In genomic region chr1:51380240-51380639, GRCm38 (mm10) we compare ENCODE assay signal across 28 mouse cellular contexts.
DNase-seq lines count a peak whose midpoint lies in the region; ATAC-seq and TF ChIP-seq lines count a peak whose summit lies in the region.
"Had no signal": no experiment of that assay in that cellular context is flagged by ENCODE, and none has a peak within 500 bp of the region (broad histone marks: within the 10 kb centered on the region; RNA-seq: fewer than 3 reads in every experiment).

No protein-coding gene starts in this region.

- no peak overlapping the region for H3K27ac ChIP-seq in kidney, postnatal 0 days
- H3K27ac ChIP-seq in layer of hippocampus, adult 2 months, result peak overlapping the region; percentile 73
- H3K27ac ChIP-seq: forebrain, embryonic 10.5 days; heart, embryonic 10.5 days; hindbrain, embryonic 14.5 days; limb, embryonic 12.5 days; macrophage; midbrain, embryonic 15.5 days; neural tube, embryonic 13.5 days had no signal

- H3K36me3 ChIP-seq in kidney, postnatal 0 days (ENCODE audit: insufficient read depth, low read length), result no peaks in the 10 kb centered on the region
- H3K36me3 ChIP-seq: forebrain, embryonic 10.5 days; heart, embryonic 10.5 days; limb, embryonic 12.5 days; midbrain, embryonic 15.5 days; neural tube, embryonic 13.5 days had no signal

- no peaks in the 10 kb centered on the region for H3K27me3 ChIP-seq in kidney, postnatal 0 days (ENCODE audit: insufficient read depth, low read length)
- H3K27me3 ChIP-seq: limb, embryonic 12.5 days; midbrain, embryonic 15.5 days; neural tube, embryonic 13.5 days had no signal

- WGBS in kidney, postnatal 0 days, result 55% methylated on average over 4 of the region's 4 CpGs

- no peak overlapping the region for H3K4me2 ChIP-seq in kidney, postnatal 0 days (ENCODE audit: low read length)
- H3K4me2 ChIP-seq: hindbrain, embryonic 14.5 days; limb, embryonic 12.5 days; liver, embryonic 11.5 days; midbrain, embryonic 15.5 days; neural tube, embryonic 13.5 days had no signal

- no peaks in the 10 kb centered on the region for H3K9me3 ChIP-seq in kidney, postnatal 0 days (replicated peaks; ENCODE audit: low read length)
- H3K9me3 ChIP-seq: forebrain, embryonic 10.5 days; heart, embryonic 10.5 days; limb, embryonic 12.5 days; midbrain, embryonic 15.5 days; neural tube, embryonic 13.5 days had no signal

- no peak overlapping the region for H3K9ac ChIP-seq in kidney, postnatal 0 days (ENCODE audit: low read depth, low read length)
- H3K9ac ChIP-seq: forebrain, postnatal 0 days; hindbrain, embryonic 14.5 days; limb, embryonic 12.5 days; liver, postnatal 0 days; midbrain, embryonic 15.5 days; neural tube, embryonic 13.5 days had no signal

- no peak for TF ChIP-seq CTCF in kidney, postnatal 0 days (IDR thresholded peaks at IDR 0.05; ENCODE audit: low read depth)
- no peak for TF ChIP-seq CTCF in layer of hippocampus, adult 2 months (conservative IDR thresholded peaks at IDR 0.05)

- peak; percentile 46 for DNase-seq in kidney, postnatal 0 days (ENCODE audit: low spot score)
- no peak for DNase-seq in kidney, adult 11 months
- peak; percentile 44 to 71 for DNase-seq in layer of hippocampus, adult 2 months (ENCODE audit: low spot score in 2 of 2)
- DNase-seq in layer of hippocampus, postnatal 25 days (ENCODE audit: extremely low spot score in 1 of 2, low spot score in 1 of 2), result no peak
- peak; percentile 74 for DNase-seq in brain, adult 2 months (ENCODE audit: low read depth, low spot score)
- peak; percentile 46 to 48 for DNase-seq in layer of hippocampus, postnatal 36 days
- no peak for DNase-seq in spleen, postnatal 14 days (ENCODE audit: low spot score in 2 of 2)
- DNase-seq: adrenal gland, postnatal 36 days; cerebellum, adult 11-12 months; cerebellum, postnatal 10 days; forebrain, postnatal 0 days; gastrocnemius, postnatal 10 days; heart, postnatal 4 days; kidney, adult 9 months; liver, postnatal 0 days; thymus, adult 2 months; thymus, postnatal 4 days had no signal

- no peak for ATAC-seq in kidney, postnatal 0 days (replicated peaks; ENCODE audit: low FRiP score, low read depth)
- no peak for ATAC-seq in CD4-positive, CD25-positive, alpha-beta regulatory T cell, adult 4 months
- ATAC-seq: forebrain, postnatal 0 days; inflammation-experienced regulatory T-cells, adult 6 months; liver, postnatal 0 days; lung, postnatal 0 days; midbrain, embryonic 15.5 days had no signal

- no peaks in the 10 kb centered on the region for H3K4me1 ChIP-seq in kidney, postnatal 0 days (replicated peaks; ENCODE audit: insufficient read depth, low read length)
- H3K4me1 ChIP-seq: forebrain, embryonic 10.5 days; heart, embryonic 10.5 days; midbrain, embryonic 15.5 days; neural tube, embryonic 13.5 days had no signal

- H3K4me3 ChIP-seq in kidney, postnatal 0 days (replicated peaks; ENCODE audit: low read depth, low read length), result no peak overlapping the region
- no peak overlapping the region for H3K4me3 ChIP-seq in layer of hippocampus, adult 2 months
- H3K4me3 ChIP-seq: forebrain, embryonic 10.5 days; heart, embryonic 10.5 days; limb, embryonic 12.5 days; midbrain, embryonic 15.5 days; neural tube, embryonic 13.5 days had no signal

Comparison
In these comparisons a context has a peak if more than half of its experiments do, and no peak if none do; other contexts are left out.
1. DNase-seq: peak in kidney, postnatal 0 days (single experiment), layer of hippocampus, adult 2 months (2 of 2), brain, adult 2 months (single experiment) and layer of hippocampus, postnatal 36 days (2 of 2); none in kidney, adult 11 months (single experiment), layer of hippocampus, postnatal 25 days (0 of 2) and spleen, postnatal 14 days (0 of 2).